Mouse (Mus musculus) C2C12 (cell line): ENCODE data around the gene Tmsb15b2. TPM values are rescaled to one million over a fixed set of nuclear protein-coding genes. Genes with fewer than 3 reads are reported as not detected.
"Not testable (repeated sequence)": the region's sequence is repeated elsewhere in the genome, so short reads cannot be mapped to it uniquely, and the experiment has no call there.

Source experiments
- H3K27me3 ChIP-seq: one replicate; pipeline ENCODE4 v1.6.1; 2011; ENCODE audit not compliant: control insufficient read depth, insufficient read depth, insufficient read length
- H3K36me3 ChIP-seq: one replicate; pipeline ENCODE4 v1.6.1; 2011; ENCODE audit not compliant: control insufficient read depth, insufficient read depth
- H3K4me3 ChIP-seq: one replicate; pipeline ENCODE4 v1.5.1; 2011; ENCODE audit warnings: mild to moderate bottlenecking, control low read depth; ENCODE audit not compliant: poor library complexity, insufficient read depth, severe bottlenecking
- H3K79me2 ChIP-seq: one replicate; pipeline ENCODE4 v1.6.1; 2011; ENCODE audit not compliant: control insufficient read depth, insufficient read depth
- H3K79me3 ChIP-seq: one replicate; pipeline ENCODE4 v1.6.1; 2011; ENCODE audit warnings: low read depth, control low read depth
- H3ac ChIP-seq: one replicate; pipeline ENCODE3; 2011; ENCODE audit warnings: low read depth; ENCODE audit not compliant: control insufficient read depth, insufficient read length
- CEBPB ChIP-seq: IDR thresholded peaks from one replicate; pipeline ENCODE4 v1.6.1; 2011; ENCODE audit warnings: low read depth, mild to moderate bottlenecking, control low read depth, moderate library complexity
- CTCF ChIP-seq: IDR thresholded peaks from one replicate; pipeline ENCODE4 v1.5.1; 2011; ENCODE audit not compliant: control insufficient read depth, insufficient read depth, insufficient read length
- FOSL1 ChIP-seq: IDR thresholded peaks from one replicate; pipeline ENCODE4 v1.8.0; 2011; ENCODE audit warnings: mild to moderate bottlenecking, low read length; ENCODE audit not compliant: poor library complexity, insufficient read depth, severe bottlenecking
- MAX ChIP-seq: IDR thresholded peaks from one replicate; pipeline ENCODE4 v1.6.1; 2011; ENCODE audit warnings: mild to moderate bottlenecking, control low read depth
- MYOD1 ChIP-seq: IDR thresholded peaks from one replicate; pipeline ENCODE4 v1.6.1; 2011; ENCODE audit warnings: low read depth; ENCODE audit not compliant: control insufficient read depth, insufficient read length
- MYOG ChIP-seq: IDR thresholded peaks from one replicate; pipeline ENCODE4 v1.6.1; 2011; ENCODE audit not compliant: control insufficient read depth, insufficient read length; ENCODE audit errors: extremely low read depth
- USF1 ChIP-seq: IDR thresholded peaks from one replicate; pipeline ENCODE4 v1.6.1; 2011; ENCODE audit warnings: low read depth, mild to moderate bottlenecking, control low read depth, moderate library complexity
- long read RNA-seq, 2 experiments: library from polyadenylated mRNA; unstranded; transcript quantifications; one replicate each; pipeline ENCODE4 v2.0.0; 2019 to 2020
- polyA plus RNA-seq: library from polyadenylated mRNA; unstranded; fragments of >200 nt; fragmentation: generic; extraction: Trizol; gene quantifications from one replicate; pipeline ENCODE4 v1.2.1, GENCODE M21; 2012; ENCODE audit warnings: missing spikeins

The Tmsb15b2 gene
- polyA plus RNA-seq = not detected
- long read RNA-seq, experiment 1, partial matches to known transcripts = 0 of 2 reads
- long read RNA-seq, experiment 1, other reads (novel, unspliced or antisense) = 0 of 2 reads
- long read RNA-seq, experiment 2 = 0 reads

DNA sequence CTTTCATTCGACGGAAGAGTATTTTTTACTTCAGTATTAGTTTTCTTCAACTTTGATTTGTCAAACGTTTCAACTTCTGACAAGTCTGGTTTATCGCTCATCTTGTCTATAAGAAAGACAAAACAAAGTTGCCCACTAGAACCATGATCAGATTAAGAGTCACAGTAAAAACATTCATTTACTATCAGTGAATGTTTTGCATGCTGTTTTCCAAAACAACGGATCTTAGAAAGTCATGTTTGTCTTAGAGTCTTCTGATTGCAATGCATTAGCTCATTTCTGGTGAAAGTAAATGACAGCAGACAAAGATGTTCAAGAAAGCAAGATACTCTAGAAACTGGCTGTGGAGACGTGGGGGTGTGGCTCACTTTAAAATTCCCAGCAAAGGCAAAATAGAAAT lies at the start of gene Tmsb15b2:
Gene Tmsb15b2 (minus strand): TSS at position 101 of the 400 bp plus-strand sequence.
- H3K4me3 ChIP-seq, H3K36me3 ChIP-seq, H3K79me3 ChIP-seq, H3ac ChIP-seq, H3K79me2 ChIP-seq, H3K27me3 ChIP-seq: not testable (repeated sequence)

DNA sequence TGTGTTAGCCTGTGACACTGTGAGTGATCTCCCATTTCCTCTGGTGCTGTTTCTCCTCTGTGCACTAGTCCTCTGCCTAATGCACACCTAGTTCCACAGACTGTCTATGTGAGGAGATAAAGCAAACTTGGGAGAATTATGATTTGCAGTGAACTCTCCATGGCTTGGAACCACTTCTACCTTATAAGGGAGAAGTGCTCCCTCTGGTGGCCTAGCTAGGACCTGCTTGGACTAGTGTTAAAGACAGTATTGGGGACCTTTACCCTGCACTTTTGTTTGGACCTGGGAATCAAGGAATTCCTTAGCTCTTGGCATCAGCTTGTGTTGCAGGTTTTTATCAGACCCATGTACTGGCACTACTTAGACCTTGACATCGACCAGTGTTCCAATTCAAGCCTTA lies 44.0 kb upstream of the Tmsb15b2 start:
- Histone ChIP-seq H3K36me3 (no peaks in the 10 kb centered on the region), H3K27me3 (no peaks in the 10 kb centered on the region), H3ac (no peak overlapping the region), H3K79me2 (no peaks in the 10 kb centered on the region), H3K79me3 (no peaks in the 10 kb centered on the region), H3K4me3 (no peak overlapping the region)
- TF ChIP-seq USF1 (no peak), MYOD1 (no peak), MYOG (no peak), FOSL1 (no peak)

DNA sequence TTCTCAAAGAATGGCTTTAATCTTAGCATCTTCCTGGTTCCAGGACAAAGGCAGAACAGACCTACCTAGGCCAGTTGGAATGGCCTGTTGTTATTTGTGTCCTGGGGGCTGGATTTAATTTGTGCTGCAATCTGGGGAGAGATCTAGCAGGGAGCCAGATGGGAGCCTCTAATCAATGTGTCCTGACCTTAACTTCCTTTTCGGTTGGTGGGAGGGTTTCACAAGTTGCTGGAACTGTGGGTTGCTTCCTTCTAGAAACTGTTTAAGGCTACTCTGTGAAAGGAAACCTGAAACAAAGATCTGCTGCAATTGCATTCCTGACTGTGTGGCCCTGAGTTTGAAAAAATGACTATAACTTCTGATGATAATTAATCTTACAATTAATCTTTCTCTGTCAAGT lies 42.4 kb upstream of the Tmsb15b2 start:
- H3K36me3 ChIP-seq = no peaks in the 10 kb centered on the region
- TF ChIP-seq MAX (no peak), USF1 (no peak)
- H3K79me2 ChIP-seq = no peaks in the 10 kb centered on the region
- no peak overlapping the region for H3ac ChIP-seq
- H3K4me3 ChIP-seq = no peak overlapping the region
- H3K27me3 ChIP-seq = no peaks in the 10 kb centered on the region
- no peaks in the 10 kb centered on the region for H3K79me3 ChIP-seq

DNA sequence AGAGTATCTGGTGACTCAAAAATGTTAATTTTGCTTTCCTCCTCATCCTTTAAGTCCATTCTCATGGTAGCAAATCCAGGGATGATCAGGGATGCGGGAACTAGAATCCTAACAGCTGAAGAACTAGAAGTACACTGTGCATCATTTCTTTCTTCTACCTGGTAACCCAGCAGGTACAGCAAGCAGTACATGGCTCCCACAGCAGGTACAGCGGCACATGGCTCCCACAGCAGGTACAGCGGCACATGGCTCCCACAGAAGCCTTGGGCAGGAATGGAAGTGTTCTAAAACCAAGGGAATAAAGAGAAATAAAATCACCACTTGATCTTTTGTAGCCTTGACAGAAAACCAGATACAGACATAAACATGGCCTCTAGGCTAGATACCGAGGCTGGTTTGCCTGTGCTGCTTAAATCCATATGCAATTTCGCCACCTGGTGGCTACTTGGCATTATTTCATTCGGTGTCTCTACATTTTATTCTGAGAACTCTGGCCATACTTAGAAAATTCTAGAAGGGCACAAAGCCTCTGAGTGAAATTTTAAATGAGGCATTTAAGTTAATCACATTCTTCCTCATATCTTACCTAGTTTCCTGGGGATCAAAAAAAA lies 39.9 kb upstream of the Tmsb15b2 start:
- no peaks in the 10 kb centered on the region for H3K27me3 ChIP-seq
- H3K36me3 ChIP-seq = no peaks in the 10 kb centered on the region
- no peak overlapping the region for H3ac ChIP-seq
- TF ChIP-seq CEBPB (no peak), MYOD1 (no peak), MAX (no peak), CTCF (no peak), USF1 (no peak), FOSL1 (no peak), MYOG (no peak)
- H3K4me3 ChIP-seq = no peak overlapping the region
- no peaks in the 10 kb centered on the region for H3K79me3 ChIP-seq
- no peaks in the 10 kb centered on the region for H3K79me2 ChIP-seq

DNA sequence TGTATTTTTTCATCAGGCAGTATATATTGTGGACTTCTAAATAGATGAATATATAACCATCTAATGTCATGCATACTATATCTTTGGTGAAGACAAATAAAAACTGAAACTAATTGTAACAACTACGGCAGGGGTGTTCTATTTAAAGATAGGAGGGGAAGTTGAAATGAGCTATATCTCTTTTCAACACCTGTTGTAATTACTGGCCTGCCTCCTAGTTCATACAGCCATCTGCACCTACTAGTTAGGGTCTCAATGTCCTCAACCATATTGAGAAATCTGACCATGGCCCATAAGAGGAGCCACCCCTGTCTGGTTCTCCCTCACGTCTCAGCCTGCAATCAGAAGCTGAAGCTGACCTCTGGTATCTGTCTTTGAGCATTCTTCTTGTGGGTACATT lies 21.0 kb upstream of the Tmsb15b2 start:
- H3K36me3 ChIP-seq = no peaks in the 10 kb centered on the region
- H3K79me2 ChIP-seq = no peaks in the 10 kb centered on the region
- H3ac ChIP-seq = no peak overlapping the region
- no peak overlapping the region for H3K4me3 ChIP-seq
- H3K79me3 ChIP-seq = no peaks in the 10 kb centered on the region
- TF ChIP-seq MYOG = no peak
- no peaks in the 10 kb centered on the region for H3K27me3 ChIP-seq

DNA sequence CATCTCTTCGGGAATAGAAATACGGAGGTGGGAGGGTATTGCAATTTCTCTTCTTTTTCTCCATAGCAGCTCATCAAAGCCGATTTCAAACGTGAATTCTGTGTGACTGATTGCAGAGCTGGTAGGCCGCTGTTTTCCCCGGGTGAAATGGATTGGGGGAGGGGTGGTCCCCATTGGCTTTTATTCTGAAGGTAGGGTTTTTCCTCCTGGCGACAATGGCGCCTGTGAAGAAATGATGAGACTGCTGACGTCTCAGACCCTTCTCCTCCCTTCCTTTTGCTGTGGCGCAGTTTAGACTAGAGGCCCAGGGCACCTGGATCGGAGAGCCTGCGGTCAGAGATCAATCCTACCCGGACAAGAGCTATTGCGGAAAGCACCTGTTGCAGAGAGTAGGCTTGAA lies 18.3 kb upstream of the Tmsb15b2 start:
- TF ChIP-seq MAX (no peak), CTCF (no peak), USF1 (no peak), MYOG (no peak), MYOD1 (no peak), CEBPB (no peak), FOSL1 (no peak)
- Histone ChIP-seq H3K79me3 (no peaks in the 10 kb centered on the region), H3K36me3 (no peaks in the 10 kb centered on the region), H3K79me2 (no peaks in the 10 kb centered on the region), H3K27me3 (no peaks in the 10 kb centered on the region), H3K4me3 (no peak overlapping the region), H3ac (no peak overlapping the region)
